Mouse (Mus musculus) heart, adult 2 months (tissue): ENCODE data around the gene Lmod1. TPM values are rescaled to one million over a fixed set of nuclear protein-coding genes. Genes with fewer than 3 reads are reported as not detected.
"Not testable (repeated sequence)": the region's sequence is repeated elsewhere in the genome, so short reads cannot be mapped to it uniquely, and the experiment has no call there.

Source experiments
- DNase-seq, 2 experiments: peaks; one replicate each; pipeline ENCODE4 v3.0.0; 2021
- H3K27ac ChIP-seq: fragments of 200-600 bp; 2 replicates; pipeline ENCODE4 v1.8.1; 2022
- H3K27me3 ChIP-seq: fragments of 200-500 bp; 2 replicates; pipeline ENCODE4 v1.6.1; 2012; ENCODE audit warnings: mild to moderate bottlenecking, low read length, inconsistent platforms, mixed read lengths; ENCODE audit not compliant: control insufficient read depth, insufficient read depth
- H3K36me3 ChIP-seq: fragments of 200-500 bp; 2 replicates; pipeline ENCODE4 v1.6.1; 2012; ENCODE audit warnings: low read length, inconsistent platforms; ENCODE audit not compliant: control insufficient read depth, insufficient read depth
- H3K4me1 ChIP-seq: fragments of 200-500 bp; 2 replicates; pipeline ENCODE4 v1.6.1; 2011; ENCODE audit warnings: low read length; ENCODE audit not compliant: control insufficient read depth, insufficient read depth
- H3K4me3 ChIP-seq: fragments of 200-600 bp; 2 replicates; pipeline ENCODE4 v1.8.1; 2022
- H3K79me2 ChIP-seq: fragments of 200-500 bp; replicated peaks from 2 replicates; pipeline ENCODE4 v1.6.1; 2012; ENCODE audit warnings: mild to moderate bottlenecking, inconsistent platforms, low read length, moderate library complexity, mixed read lengths; ENCODE audit not compliant: control insufficient read depth, insufficient read depth
- H3K9ac ChIP-seq: fragments of 200-500 bp; 2 replicates; pipeline ENCODE4 v1.6.1; 2012; ENCODE audit warnings: low read depth, mild to moderate bottlenecking, control low read depth, inconsistent platforms, low read length, mixed read lengths
- CTCF ChIP-seq: fragments of 200-600 bp; IDR thresholded peaks from 2 replicates; pipeline ENCODE4 v1.8.1; 2022; ENCODE audit warnings: antibody characterized with exemption, mild to moderate bottlenecking, moderate library complexity
- EP300 ChIP-seq: fragments of 200-500 bp; IDR thresholded peaks from 2 replicates; pipeline ENCODE4 v1.6.1; 2011; ENCODE audit warnings: low read depth, low read length, control low read depth; ENCODE audit not compliant: insufficient read depth
- POLR2A ChIP-seq: fragments of 200-500 bp; IDR thresholded peaks from 2 replicates; pipeline ENCODE4 v1.6.1; 2011; ENCODE audit warnings: mild to moderate bottlenecking, low read depth, low read length, control low read depth; ENCODE audit not compliant: insufficient read depth
- WGBS: fragments of 180-500 bp; shearing (Covaris S2); methylation state at CpG from one replicate; pipeline ENCODE4 v1.1.7; 2018; 5-methylcytosine and 5-hydroxymethylcytosine counted together
- intact Hi-C: fragments of 180-260 bp; cut with DNase I; formaldehyde crosslinking; loops from one replicate; pipeline ENCODE4 v1.15.1; 2025
- polyA plus RNA-seq: library from polyadenylated mRNA; depleted of rRNA; stranded (reverse); fragments of >200 nt; gene quantifications from 2 replicates; pipeline ENCODE4 v1.2.3, GENCODE M21; 2012
- total RNA-seq, 2 experiments: library from RNA; stranded (reverse); gene quantifications; 2 replicates each; pipeline ENCODE4 v1.2.3; 2021

The Lmod1 gene
- total and polyA plus RNA-seq, 3 experiments: 3.7 to 6.4 (median 4.7) TPM

DNA sequence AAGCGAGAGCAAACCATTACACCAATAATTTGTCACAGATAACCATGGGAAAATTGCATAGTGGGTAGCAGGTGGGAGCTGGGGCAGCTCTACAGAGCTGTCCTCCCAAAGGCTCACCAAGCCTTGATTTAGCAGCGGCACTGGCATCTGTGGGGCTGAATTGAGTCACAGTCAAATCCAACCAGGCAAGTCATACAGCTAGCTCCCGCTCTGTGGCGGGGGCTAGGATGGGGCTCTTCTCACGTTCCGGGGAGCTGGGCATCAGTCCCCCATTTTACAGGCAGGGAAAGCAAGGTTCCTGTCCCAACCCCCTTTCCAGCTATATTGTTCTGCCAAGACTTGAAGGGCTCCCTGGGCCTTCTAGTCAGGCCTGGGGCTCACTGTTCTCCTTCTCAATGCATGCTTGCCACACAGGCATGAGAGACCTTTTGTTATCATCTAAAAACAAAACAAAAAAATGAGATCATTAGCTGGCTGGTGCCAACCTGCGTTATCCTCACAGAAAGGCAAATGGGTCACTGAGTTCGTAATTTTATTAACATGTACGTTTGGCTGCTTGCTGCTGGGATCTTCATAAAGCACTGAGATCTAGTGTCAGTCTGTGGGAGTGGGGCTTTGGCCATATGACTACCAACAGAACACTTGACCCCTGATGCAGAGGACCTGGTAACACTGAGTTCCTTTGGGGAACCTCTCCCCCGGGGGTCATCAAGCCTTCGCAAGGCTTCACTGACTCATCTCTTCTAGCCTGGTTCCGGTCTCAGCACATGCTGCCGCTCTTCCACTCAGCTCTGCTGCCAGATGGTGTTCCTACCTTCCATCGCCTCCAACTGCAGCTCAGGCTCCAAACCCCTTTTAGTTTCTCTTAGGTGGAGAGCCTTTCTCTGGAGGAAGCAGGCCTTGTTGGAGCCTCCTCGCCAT lies 55.7 kb downstream of the Lmod1 start:
- WGBS: 66% methylated on average over 15 of the region's 15 CpGs
- H3K27ac ChIP-seq: no peak overlapping the region

GRCm38 (mm10) chr1:135381560-135381959 lies 57.0 kb downstream of the Lmod1 start:
- not testable (repeated sequence) for H3K79me2 ChIP-seq, H3K27me3 ChIP-seq, H3K9ac ChIP-seq, H3K27ac ChIP-seq, H3K36me3 ChIP-seq, H3K4me3 ChIP-seq, H3K4me1 ChIP-seq, DNase-seq
- TF ChIP-seq CTCF: peak; percentile 61
- 72% methylated on average over 6 of the region's 6 CpGs for WGBS
- intact Hi-C loops: loop anchor here (5.0 kb wide), 1 partner anchor 51 kb away; the partner anchor contains the start of gene Ipo9

More for the DNA sequence above, 55.7 kb downstream of the Lmod1 start:
- Histone ChIP-seq H3K4me1 (peaks cover 4% of the 10 kb centered on the region), H3K27me3 (no peaks in the 10 kb centered on the region), H3K36me3 (no peaks in the 10 kb centered on the region), H3K79me2 (no peaks in the 10 kb centered on the region), H3K9ac (no peak overlapping the region), H3K4me3 (no peak overlapping the region)
- no peak for TF ChIP-seq CTCF
- TF ChIP-seq EP300: no peak
- TF ChIP-seq POLR2A: no peak
- intact Hi-C loops: loop anchor here (5.0 kb wide), 1 partner anchor 52 kb away; the partner anchor contains the start of gene Ipo9
- DNase-seq: no peak

- Histone ChIP-seq H3K4me3 (no peak overlapping the region), H3K4me1 (peaks cover 2% of the 10 kb centered on the region; the same call in 1 of the 2 replicates), H3K9ac (no peak overlapping the region), H3K27me3 (no peaks in the 10 kb centered on the region), H3K27ac (no peak overlapping the region), H3K36me3 (no peaks in the 10 kb centered on the region), H3K79me2 (no peaks in the 10 kb centered on the region)
- DNase-seq: no peak
- intact Hi-C loops: loop anchor here (5.0 kb wide), 1 partner anchor 48 kb away; the partner anchor contains the start of gene Ipo9
- WGBS: 98% methylated on average over 5 of the region's 5 CpGs
- TF ChIP-seq EP300 (no peak), POLR2A (no peak)
These were observed 59.6 kb downstream of the Lmod1 start for GRCm38 (mm10) chr1:135384171-135384570.

DNA sequence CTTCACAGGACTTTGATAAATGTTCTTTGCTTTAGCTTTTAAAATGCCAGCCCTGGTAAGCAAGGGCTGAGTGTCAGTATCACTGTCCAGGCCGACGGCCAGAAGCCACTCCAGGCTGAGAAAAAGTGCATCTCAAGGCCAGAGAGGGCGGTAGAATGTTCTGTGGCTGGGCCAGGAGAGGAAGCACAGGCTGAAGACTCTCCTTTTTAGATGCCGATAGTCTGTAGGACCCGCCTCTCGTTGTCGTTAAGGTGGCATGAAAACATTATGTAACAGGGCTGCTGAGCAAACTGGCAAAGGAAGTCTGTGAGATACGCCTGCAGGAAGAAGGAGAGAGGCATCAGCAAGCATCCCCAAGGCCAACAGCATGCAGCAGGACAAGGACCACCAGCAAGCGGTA lies 60.6 kb downstream of the Lmod1 start:
- Histone ChIP-seq H3K27ac (no peak overlapping the region), H3K4me3 (no peak overlapping the region), H3K9ac (no peak overlapping the region), H3K36me3 (no peaks in the 10 kb centered on the region), H3K4me1 (0 out of 2 replicates have a peak, but pooled peaks cover 1% of the 10 kb centered on the region), H3K79me2 (no peaks in the 10 kb centered on the region), H3K27me3 (no peaks in the 10 kb centered on the region)
- intact Hi-C loops: no loop called here
- no peak for DNase-seq
- 56% methylated on average over 9 of the region's 9 CpGs for WGBS
- TF ChIP-seq EP300 (no peak), CTCF (no peak), POLR2A (no peak)

GRCm38 (mm10) chr1:135399466-135399865 lies 74.9 kb downstream of the Lmod1 start:
- Histone ChIP-seq H3K36me3 (peaks cover 3% of the 10 kb centered on the region; the same call in 1 of the 2 replicates), H3K4me3 (no peak overlapping the region), H3K4me1 (no peaks in the 10 kb centered on the region), H3K9ac (no peak overlapping the region), H3K79me2 (no peaks in the 10 kb centered on the region), H3K27ac (no peak overlapping the region), H3K27me3 (no peaks in the 10 kb centered on the region)
- no peak for TF ChIP-seq CTCF
- TF ChIP-seq EP300: no peak
- no peak for TF ChIP-seq POLR2A
- 94% methylated on average over 5 of the region's 5 CpGs for WGBS
- intact Hi-C loops: no loop called here
- no peak for DNase-seq

DNA sequence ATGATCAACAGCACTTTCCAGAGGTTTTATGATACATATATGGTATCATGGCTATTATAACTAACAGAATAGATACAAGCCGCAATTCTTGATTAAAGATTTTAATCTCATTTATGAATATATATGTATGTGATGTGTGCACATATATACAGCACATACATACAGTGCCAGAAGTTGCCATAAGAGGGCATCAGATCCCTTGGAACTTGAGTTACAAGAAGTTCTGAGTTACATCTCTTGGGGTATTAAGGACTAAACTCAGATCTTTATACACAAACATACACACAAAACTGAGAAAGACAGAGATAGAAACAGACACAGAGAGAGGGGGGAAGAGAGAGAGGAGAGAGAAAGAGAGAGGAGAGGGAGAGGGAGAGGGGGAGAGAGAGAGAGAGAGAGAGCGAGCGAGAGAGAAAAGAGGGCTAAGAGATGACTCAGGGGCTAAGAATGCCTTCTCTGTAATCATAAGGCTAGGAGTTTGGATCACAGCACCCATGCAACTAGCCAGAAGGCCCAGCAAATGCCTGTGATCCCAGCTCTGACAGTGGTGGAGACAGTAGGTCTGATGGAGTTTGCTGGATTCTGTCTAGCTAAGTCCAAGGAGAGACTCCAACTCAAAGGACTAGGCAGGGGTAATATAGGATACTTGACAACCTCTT lies 77.0 kb downstream of the Lmod1 start:
- H3K9ac ChIP-seq: no peak overlapping the region
- no peak overlapping the region for H3K27ac ChIP-seq
- H3K4me1 ChIP-seq: no peaks in the 10 kb centered on the region
- H3K27me3 ChIP-seq: no peaks in the 10 kb centered on the region
- 84% methylated on average over 3 of the region's 3 CpGs for WGBS
- intact Hi-C loops: no loop called here
- peaks cover 7% of the 10 kb centered on the region for H3K36me3 ChIP-seq
- TF ChIP-seq EP300 (no peak), CTCF (peak; percentile 46)
- H3K4me3 ChIP-seq: no peak overlapping the region
- DNase-seq: no peak
- no peaks in the 10 kb centered on the region for H3K79me2 ChIP-seq
